Mouse (Mus musculus) lung, postnatal 4 days (tissue): Measurements from ENCODE around the gene Hsf5.

Experiments used
- DNase-seq, 2 experiments: peaks; one replicate each; pipeline ENCODE4 v3.0.0; 2021

Hsf5 gene

GRCm38 (mm10) chr11:87642865-87643264 is 25.9 kb downstream of the Hsf5 start:
- DNase-seq: no peak

- DNase-seq: no peak
These were observed 37.7 kb downstream of the Hsf5 start for GRCm38 (mm10) chr11:87654693-87655092.

DNA sequence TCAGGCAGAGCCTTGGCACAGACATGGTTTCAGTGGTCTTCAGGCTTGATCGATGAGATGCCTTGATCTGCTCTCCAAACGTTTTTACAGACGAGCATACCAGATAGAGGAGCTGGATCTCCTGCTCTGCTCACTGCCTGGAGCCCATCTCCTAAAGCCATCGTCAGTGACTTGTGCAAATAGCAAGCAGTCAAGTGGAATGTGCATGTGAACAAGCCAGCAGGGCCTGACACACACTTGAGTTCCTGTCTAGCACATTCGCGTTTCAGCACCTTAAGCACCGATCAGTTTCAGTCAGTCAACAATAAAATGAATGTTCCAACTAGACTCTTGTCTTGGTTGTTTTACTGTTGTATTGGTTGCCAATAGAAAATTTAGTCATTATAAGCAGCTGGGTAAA is 42.3 kb downstream of the Hsf5 start:
- peak; percentile 12 to 22 for DNase-seq

- DNase-seq: peak; percentile 87 to 89
These were observed 45.4 kb downstream of the Hsf5 start, which contains the start of gene Rnf43 for GRCm38 (mm10) chr11:87662407-87662806. TSS of gene Rnf43 (plus strand) at chr11:87662722.

- DNase-seq: no peak
These were observed 45.9 kb downstream of the Hsf5 start for GRCm38 (mm10) chr11:87662822-87663221.

- DNase-seq: no peak
These were observed 47.0 kb downstream of the Hsf5 start for GRCm38 (mm10) chr11:87663948-87664347.

GRCm38 (mm10) chr11:87664521-87664920 is 47.6 kb downstream of the Hsf5 start:
- peak in 1 of 2 experiments; percentile 7 for DNase-seq

GRCm38 (mm10) chr11:87665224-87665623 is 48.3 kb downstream of the Hsf5 start:
- DNase-seq: no peak

DNA sequence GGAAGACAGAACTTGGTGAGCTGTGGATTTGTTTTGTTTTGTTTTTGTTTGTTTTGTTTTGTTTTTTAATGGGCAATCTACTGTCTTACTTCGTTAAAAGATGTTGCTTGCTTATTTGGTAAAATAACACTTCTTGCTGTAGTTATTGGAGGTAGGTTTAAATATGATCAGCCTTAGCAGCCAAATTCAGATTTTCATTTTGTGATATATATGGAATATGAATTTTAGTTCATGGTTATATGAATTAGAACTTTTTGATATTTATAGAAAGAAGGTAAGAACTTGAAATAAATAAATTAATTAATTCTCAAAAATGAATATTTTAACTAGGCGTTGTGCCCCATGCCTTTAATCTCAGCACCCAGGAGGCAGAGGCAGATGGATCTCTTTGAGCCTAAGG is 48.7 kb downstream of the Hsf5 start:
- no peak for DNase-seq

- no peak for DNase-seq
These were observed 49.5 kb downstream of the Hsf5 start for GRCm38 (mm10) chr11:87666256-87667035.

GRCm38 (mm10) chr11:87667107-87668090 is 50.4 kb downstream of the Hsf5 start:
- no peak for DNase-seq

DNA sequence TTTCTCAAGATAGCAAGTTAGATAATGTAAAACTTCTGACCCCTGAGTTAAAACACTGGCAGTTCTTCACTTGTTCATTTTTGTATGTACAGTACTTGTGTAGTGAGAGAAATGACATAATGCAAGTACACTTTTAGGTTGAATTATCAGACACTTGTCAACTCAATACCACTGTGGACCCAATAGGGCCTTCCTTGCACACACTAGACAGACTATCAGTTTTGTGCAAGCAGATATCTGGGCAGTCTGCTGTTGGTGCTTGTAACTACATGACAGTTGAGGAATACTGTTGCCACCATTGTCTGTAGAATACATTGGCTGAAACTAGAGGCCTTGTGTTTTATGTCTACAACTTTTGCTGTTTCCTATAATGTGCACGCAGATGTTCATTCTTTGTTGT is 56.3 kb downstream of the Hsf5 start:
- no peak for DNase-seq

GRCm38 (mm10) chr11:87675606-87676005 is 58.6 kb downstream of the Hsf5 start:
- no peak for DNase-seq

GRCm38 (mm10) chr11:87677756-87678155 is 60.8 kb downstream of the Hsf5 start:
- no peak for DNase-seq

DNA sequence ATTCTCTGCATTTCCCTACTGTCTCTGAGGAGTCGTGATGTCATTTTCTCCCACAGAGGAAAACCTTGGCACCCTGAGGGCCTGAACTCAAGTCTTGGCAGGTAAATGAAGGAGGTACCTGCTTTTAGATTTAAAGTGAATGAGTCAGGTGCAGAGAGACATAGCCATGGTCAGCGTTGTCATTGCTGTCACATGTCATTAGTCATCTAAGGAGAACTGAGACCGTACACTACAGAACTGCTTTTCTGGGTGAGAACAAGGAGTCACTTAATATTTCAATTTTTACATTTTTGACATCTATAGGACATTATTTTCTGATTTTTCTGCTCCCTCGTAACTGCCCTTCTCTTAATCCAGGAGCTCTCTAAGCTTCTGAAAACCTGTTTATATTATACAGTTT is 61.6 kb downstream of the Hsf5 start:
- no peak for DNase-seq

DNA sequence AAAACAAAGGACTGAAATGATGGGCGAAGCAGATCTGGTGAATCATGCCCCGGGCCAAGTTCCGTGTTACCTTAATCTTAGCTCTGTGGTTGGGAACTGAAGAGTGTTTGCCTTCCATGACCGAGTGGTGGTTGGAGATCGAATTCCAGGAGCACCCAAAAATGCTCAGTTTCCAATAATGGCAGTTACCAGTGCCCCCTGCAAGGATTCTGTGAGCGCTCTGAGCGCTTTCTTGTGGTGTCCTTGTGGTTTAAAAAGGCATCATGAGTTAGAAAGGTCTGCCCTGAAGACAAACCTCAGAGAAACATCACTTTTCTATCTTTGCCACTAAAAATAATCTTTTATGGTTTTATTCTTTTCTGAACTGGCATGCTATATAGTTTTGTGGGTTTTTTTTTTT is 62.0 kb downstream of the Hsf5 start:
- no peak for DNase-seq

DNA sequence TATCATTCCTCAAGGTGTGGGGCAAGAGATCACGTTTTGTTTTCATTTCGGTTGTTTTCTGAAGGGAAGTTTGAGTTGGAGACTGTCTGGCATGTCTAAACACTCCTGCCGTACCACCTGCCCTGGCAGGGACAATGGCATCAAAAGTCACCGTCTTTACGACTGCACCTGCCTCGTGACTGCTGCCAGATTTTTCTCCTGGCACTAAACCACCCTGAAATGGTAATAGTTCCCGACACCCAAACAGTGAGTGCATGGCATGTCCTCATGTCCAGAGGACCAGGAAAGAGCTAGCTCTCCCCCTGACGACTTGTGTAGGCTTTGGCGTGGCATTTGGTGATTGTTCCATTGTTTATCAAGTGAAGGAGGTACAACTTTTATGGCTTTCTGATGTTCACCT is 63.8 kb downstream of the Hsf5 start:
- DNase-seq: no peak

GRCm38 (mm10) chr11:87682096-87682495 is 65.1 kb downstream of the Hsf5 start:
- DNase-seq: no peak

- no peak for DNase-seq
These were observed 66.0 kb downstream of the Hsf5 start for GRCm38 (mm10) chr11:87682838-87683571.

GRCm38 (mm10) chr11:87686407-87686806 is 69.4 kb downstream of the Hsf5 start:
- no peak for DNase-seq

DNA sequence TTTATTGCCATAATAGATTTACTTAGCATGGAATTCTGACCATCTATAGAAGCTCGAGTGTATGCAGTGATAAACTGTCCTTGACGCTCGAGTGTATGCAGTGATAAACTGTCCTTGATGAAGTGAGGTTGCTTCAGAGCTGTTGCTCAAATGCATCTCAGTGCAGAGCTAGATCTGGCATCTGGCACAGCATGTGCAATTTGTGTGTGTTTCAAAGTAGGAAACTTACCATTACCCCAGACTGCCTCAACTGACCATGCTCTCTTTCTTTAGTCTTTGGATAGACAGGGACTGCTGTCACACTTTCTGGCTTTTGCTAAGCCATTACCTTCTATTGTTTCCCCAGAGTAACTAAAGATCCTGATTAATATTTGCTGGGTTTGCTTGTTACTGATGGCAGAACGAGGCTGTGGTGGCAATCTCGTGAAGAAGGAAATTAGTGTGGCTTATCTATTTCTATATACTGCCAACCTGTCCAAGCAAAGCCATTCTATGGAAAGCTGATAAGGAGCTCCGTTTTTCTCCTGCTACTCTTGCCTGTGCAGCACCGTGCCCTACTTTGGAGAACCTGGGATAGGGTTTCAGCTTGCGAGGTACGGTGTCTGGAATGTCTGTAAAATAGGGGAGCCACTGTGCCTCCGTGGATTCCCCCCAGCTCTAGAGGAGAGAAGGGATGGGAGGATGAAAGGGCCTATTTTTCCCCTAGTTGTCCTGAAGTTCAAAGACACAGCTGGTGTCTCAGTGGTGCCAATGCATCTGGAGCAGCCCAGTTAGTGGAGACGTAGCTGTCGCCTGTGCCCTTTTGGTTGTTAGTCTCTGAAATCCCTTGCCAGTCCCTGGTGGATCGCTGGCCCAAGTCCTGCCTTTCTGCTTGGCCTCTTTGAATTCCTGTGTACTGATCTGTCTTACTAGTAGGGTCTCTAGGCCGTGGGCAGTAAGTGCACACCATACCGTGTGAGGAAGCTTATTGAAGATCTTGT is 70.6 kb downstream of the Hsf5 start:
- no peak for DNase-seq
